Mouse (Mus musculus): ENCODE data around the gene Cntd1. TPM values are rescaled to one million over a fixed set of nuclear protein-coding genes. Genes with fewer than 3 reads are reported as not detected.

Cntd1 gene
- polyA plus RNA-seq, 1 experiment from 2014 or later: 0.67 TPM

GRCm38 (mm10) chr11:101269577-101270116 lies 9.2 kb upstream of the Cntd1 start:
- peak; percentile 66 for ATAC-seq (ENCODE audit: insufficient read depth)
- Histone ChIP-seq H3K4me2 (no peak overlapping the region), H3K4me3 (replicated peaks) (no peak overlapping the region), H3K9ac (no peak overlapping the region), H3K27ac (replicated peaks) (0 out of 2 replicates have a peak overlapping the region, but pooled peaks have one; percentile 6), H3K36me3 (replicated peaks) (no peaks in the 10 kb centered on the region), H3K27me3 (peaks cover 72% of the 10 kb centered on the region), H3K9me3 (replicated peaks) (no peaks in the 10 kb centered on the region), H3K4me1 (replicated peaks) (peaks cover 31% of the 10 kb centered on the region)
- WGBS (ENCODE audit: insufficient replicate concordance): 22% methylated on average over 10 of the region's 10 CpGs

GRCm38 (mm10) chr11:101272446-101272845 lies 6.4 kb upstream of the Cntd1 start:
- H3K27me3 ChIP-seq: peaks cover 45% of the 10 kb centered on the region
- 64% methylated on average over 3 of the region's 3 CpGs for WGBS (ENCODE audit: insufficient replicate concordance)

DNA sequence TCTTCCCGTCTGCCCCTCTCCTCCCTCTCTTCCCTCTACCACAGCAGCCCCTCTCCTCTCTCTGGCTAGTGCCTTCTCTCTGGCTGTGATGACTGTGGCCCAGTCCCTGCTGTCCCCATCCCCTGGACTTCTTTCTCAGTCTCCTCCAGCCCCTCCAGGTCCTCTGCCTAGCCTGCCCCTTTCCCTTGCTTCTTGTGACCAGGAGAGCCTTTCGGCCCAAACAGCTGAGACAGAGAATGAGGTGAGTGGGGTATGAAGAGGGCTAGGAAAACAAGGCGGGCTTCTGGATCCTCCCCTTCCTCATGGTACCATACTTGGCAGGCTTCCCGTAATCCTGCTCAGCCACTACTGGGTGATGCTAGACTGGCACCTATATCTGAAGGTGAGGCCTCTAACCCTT lies 3.5 kb upstream of the Cntd1 start:
- ATAC-seq (ENCODE audit: insufficient read depth): no peak
- no peak overlapping the region for H3K9ac ChIP-seq
- no peaks in the 10 kb centered on the region for H3K9me3 ChIP-seq (replicated peaks)
- H3K4me3 ChIP-seq (replicated peaks): no peak overlapping the region
- 72% methylated on average over 4 of the region's 4 CpGs for WGBS (ENCODE audit: insufficient replicate concordance)
- H3K4me2 ChIP-seq: no peak overlapping the region
- peaks cover 42% of the 10 kb centered on the region for H3K4me1 ChIP-seq (replicated peaks)
- H3K36me3 ChIP-seq (replicated peaks): peaks cover 16% of the 10 kb centered on the region
- H3K27me3 ChIP-seq: peaks cover 22% of the 10 kb centered on the region
- no peak overlapping the region for H3K27ac ChIP-seq (replicated peaks)

More at GRCm38 (mm10) chr11:101272446-101272845, 6.4 kb upstream of the Cntd1 start:
- Histone ChIP-seq H3K4me1 (replicated peaks) (peaks cover 42% of the 10 kb centered on the region), H3K9me3 (replicated peaks) (no peaks in the 10 kb centered on the region), H3K36me3 (replicated peaks) (peaks cover 16% of the 10 kb centered on the region), H3K4me3 (replicated peaks) (no peak overlapping the region), H3K27ac (replicated peaks) (no peak overlapping the region), H3K4me2 (no peak overlapping the region), H3K9ac (no peak overlapping the region)
- ATAC-seq (ENCODE audit: insufficient read depth): no peak

GRCm38 (mm10) chr11:101276319-101277070 lies 2.3 kb upstream of the Cntd1 start:
- Histone ChIP-seq H3K27me3 (0 out of 2 replicates have a peak, but pooled peaks cover 12% of the 10 kb centered on the region), H3K36me3 (replicated peaks) (peaks cover 16% of the 10 kb centered on the region), H3K4me3 (replicated peaks) (no peak overlapping the region), H3K27ac (replicated peaks) (no peak overlapping the region), H3K9me3 (replicated peaks) (no peaks in the 10 kb centered on the region), H3K9ac (no peak overlapping the region), H3K4me2 (peak overlapping the region; percentile 83; the same call in 1 of the 2 replicates), H3K4me1 (replicated peaks) (peaks cover 38% of the 10 kb centered on the region)
- WGBS (ENCODE audit: insufficient replicate concordance): 67% methylated on average over 27 of the region's 27 CpGs
- no peak for ATAC-seq (ENCODE audit: insufficient read depth)

GRCm38 (mm10) chr11:101277381-101278222 lies 1.2 kb upstream of the Cntd1 start:
- Histone ChIP-seq H3K27ac (replicated peaks) (peak overlapping the region; percentile 69), H3K36me3 (replicated peaks) (peaks cover 16% of the 10 kb centered on the region), H3K4me2 (peak overlapping the region; percentile 83), H3K4me3 (replicated peaks) (peak overlapping the region; percentile 72), H3K4me1 (replicated peaks) (peaks cover 38% of the 10 kb centered on the region), H3K9ac (peak overlapping the region; percentile 70), H3K27me3 (0 out of 2 replicates have a peak, but pooled peaks cover 4% of the 10 kb centered on the region), H3K9me3 (replicated peaks) (no peaks in the 10 kb centered on the region)
- ATAC-seq (ENCODE audit: insufficient read depth): no peak
- WGBS (ENCODE audit: insufficient replicate concordance): 40% methylated on average over 12 of the region's 12 CpGs

DNA sequence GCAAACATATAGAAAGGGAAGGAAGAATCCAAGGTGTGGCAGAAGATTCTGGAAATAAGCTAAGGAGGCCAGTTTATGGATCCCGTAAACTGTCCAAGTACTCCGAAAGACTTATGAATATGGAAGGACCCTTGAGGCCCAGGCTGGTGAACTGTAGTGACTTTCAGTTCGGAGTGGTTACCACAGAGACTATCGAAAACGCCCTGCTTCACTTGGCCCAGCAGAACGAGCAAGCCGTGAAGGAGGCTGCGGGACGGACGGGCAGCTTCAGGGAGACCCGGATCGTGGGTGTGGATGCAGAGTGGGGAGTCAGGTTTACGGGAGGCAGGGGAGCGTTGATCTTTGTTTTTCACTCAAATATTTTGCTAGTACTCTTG lies 369 bp downstream of the Cntd1 start:
- no peaks in the 10 kb centered on the region for H3K9me3 ChIP-seq (replicated peaks)
- H3K4me2 ChIP-seq: peak overlapping the region; percentile 83
- ATAC-seq (ENCODE audit: insufficient read depth): peak; percentile 46
- WGBS (ENCODE audit: insufficient replicate concordance): 58% methylated on average over 14 of the region's 14 CpGs
- H3K36me3 ChIP-seq (replicated peaks): peaks cover 16% of the 10 kb centered on the region
- peak overlapping the region; percentile 69 for H3K27ac ChIP-seq (replicated peaks)
- H3K4me3 ChIP-seq (replicated peaks): peak overlapping the region; percentile 72
- 0 out of 2 replicates have a peak, but pooled peaks cover 4% of the 10 kb centered on the region for H3K27me3 ChIP-seq
- peak overlapping the region; percentile 70 for H3K9ac ChIP-seq
- H3K4me1 ChIP-seq (replicated peaks): peaks cover 38% of the 10 kb centered on the region

GRCm38 (mm10) chr11:101280837-101281236 lies 2.0 kb downstream of the Cntd1 start:
- Histone ChIP-seq H3K27me3 (0 out of 2 replicates have a peak, but pooled peaks cover 4% of the 10 kb centered on the region), H3K9ac (no peak overlapping the region), H3K4me3 (replicated peaks) (no peak overlapping the region), H3K4me1 (replicated peaks) (peaks cover 37% of the 10 kb centered on the region), H3K9me3 (replicated peaks) (no peaks in the 10 kb centered on the region), H3K4me2 (no peak overlapping the region), H3K27ac (replicated peaks) (no peak overlapping the region), H3K36me3 (replicated peaks) (peaks cover 31% of the 10 kb centered on the region)
- WGBS (ENCODE audit: insufficient replicate concordance): 62% methylated on average over 7 of the region's 7 CpGs
- no peak for ATAC-seq (ENCODE audit: insufficient read depth)

GRCm38 (mm10) chr11:101282896-101283295 lies 4.1 kb downstream of the Cntd1 start:
- WGBS (ENCODE audit: insufficient replicate concordance): 52% methylated on average over 5 of the region's 5 CpGs

DNA sequence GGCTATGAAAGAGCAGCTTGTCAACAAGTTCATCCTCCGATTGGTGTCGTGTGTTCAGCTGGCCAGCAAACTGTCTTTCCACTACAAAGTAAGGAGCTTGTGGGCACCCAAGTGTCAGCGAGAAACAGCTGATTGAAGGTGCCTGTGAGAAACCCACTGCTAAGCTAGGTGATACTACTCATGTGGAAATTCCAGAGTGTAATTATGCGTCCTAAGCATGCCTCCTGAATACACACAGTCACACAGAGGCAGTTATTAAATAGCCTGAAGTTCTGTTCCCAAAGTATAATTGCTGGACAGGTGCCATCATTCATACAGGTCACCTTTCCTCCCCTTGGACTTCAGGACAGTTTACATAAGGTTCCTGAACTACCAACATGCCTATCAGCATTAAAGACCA lies 5.0 kb downstream of the Cntd1 start:
- Histone ChIP-seq H3K9ac (no peak overlapping the region), H3K4me1 (replicated peaks) (peaks cover 10% of the 10 kb centered on the region), H3K9me3 (replicated peaks) (no peaks in the 10 kb centered on the region), H3K36me3 (replicated peaks) (peaks cover 41% of the 10 kb centered on the region), H3K27me3 (0 out of 2 replicates have a peak, but pooled peaks cover 4% of the 10 kb centered on the region), H3K27ac (replicated peaks) (no peak overlapping the region), H3K4me2 (no peak overlapping the region), H3K4me3 (replicated peaks) (no peak overlapping the region)
- 68% methylated on average over 4 of the region's 4 CpGs for WGBS (ENCODE audit: insufficient replicate concordance)
- no peak for ATAC-seq (ENCODE audit: insufficient read depth)

More at GRCm38 (mm10) chr11:101282896-101283295, 4.1 kb downstream of the Cntd1 start:
- no peak overlapping the region for H3K27ac ChIP-seq (replicated peaks)
- H3K9ac ChIP-seq: no peak overlapping the region
- H3K4me2 ChIP-seq: no peak overlapping the region
- 0 out of 2 replicates have a peak, but pooled peaks cover 4% of the 10 kb centered on the region for H3K27me3 ChIP-seq
- H3K4me3 ChIP-seq (replicated peaks): no peak overlapping the region
- H3K9me3 ChIP-seq (replicated peaks): no peaks in the 10 kb centered on the region
- ATAC-seq (ENCODE audit: insufficient read depth): no peak
- H3K4me1 ChIP-seq (replicated peaks): peaks cover 17% of the 10 kb centered on the region
- peaks cover 31% of the 10 kb centered on the region for H3K36me3 ChIP-seq (replicated peaks)

DNA sequence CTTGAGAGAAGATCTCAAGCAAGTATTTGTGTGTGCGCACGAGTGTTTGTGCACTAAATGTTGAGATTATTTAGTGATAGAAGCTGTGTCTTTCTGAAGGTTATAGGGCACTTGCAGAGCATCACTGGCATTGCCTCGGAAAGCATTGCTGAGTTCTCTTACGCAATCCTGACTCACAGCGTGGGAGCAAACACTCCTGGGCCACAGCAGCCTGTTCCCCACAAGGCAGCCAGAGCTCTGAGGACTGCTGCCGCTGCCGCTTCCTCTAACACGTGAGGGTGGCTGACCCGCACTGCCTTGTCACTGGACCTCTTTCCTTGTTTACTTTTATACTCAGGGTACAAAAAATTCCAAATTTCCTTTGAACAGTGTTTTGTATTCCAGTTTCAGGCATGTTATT lies 8.5 kb downstream of the Cntd1 start:
- ATAC-seq (ENCODE audit: insufficient read depth): no peak
- Histone ChIP-seq H3K27ac (replicated peaks) (no peak overlapping the region), H3K36me3 (replicated peaks) (peaks cover 76% of the 10 kb centered on the region), H3K27me3 (no peaks in the 10 kb centered on the region), H3K4me1 (replicated peaks) (no peaks in the 10 kb centered on the region; the same call in 1 of the 2 replicates), H3K4me2 (no peak overlapping the region), H3K9me3 (replicated peaks) (no peaks in the 10 kb centered on the region), H3K9ac (no peak overlapping the region), H3K4me3 (replicated peaks) (no peak overlapping the region)
- 66% methylated on average over 9 of the region's 9 CpGs for WGBS (ENCODE audit: insufficient replicate concordance)

- peaks cover 97% of the 10 kb centered on the region for H3K36me3 ChIP-seq (replicated peaks)
- no peaks in the 10 kb centered on the region; the same call in 1 of the 2 replicates for H3K4me1 ChIP-seq (replicated peaks)
- ATAC-seq (ENCODE audit: insufficient read depth): no peak
- no peaks in the 10 kb centered on the region for H3K9me3 ChIP-seq (replicated peaks)
- WGBS (ENCODE audit: insufficient replicate concordance): 90% methylated on average over 8 of the region's 8 CpGs
- no peak overlapping the region for H3K4me2 ChIP-seq
- H3K4me3 ChIP-seq (replicated peaks): no peak overlapping the region
- H3K27ac ChIP-seq (replicated peaks): no peak overlapping the region
- no peak overlapping the region for H3K9ac ChIP-seq
- H3K27me3 ChIP-seq: no peaks in the 10 kb centered on the region
These were observed 12.4 kb downstream of the Cntd1 start for GRCm38 (mm10) chr11:101291231-101291630.

Measured in liver, embryonic 15.5 days (tissue).